Mouse (Mus musculus) heart, adult 2 months (tissue): ENCODE data around the gene Crlf1. TPM values are rescaled to one million over a fixed set of nuclear protein-coding genes. Genes with fewer than 3 reads are reported as not detected.

Experiments used
- DNase-seq, 2 experiments: peaks; one replicate each; pipeline ENCODE4 v3.0.0; 2021
- H3K27ac ChIP-seq: fragments of 200-600 bp; 2 replicates; pipeline ENCODE4 v1.8.1; 2022
- H3K27me3 ChIP-seq: fragments of 200-500 bp; 2 replicates; pipeline ENCODE4 v1.6.1; 2012; ENCODE audit warnings: mild to moderate bottlenecking, low read length, inconsistent platforms, mixed read lengths; ENCODE audit not compliant: control insufficient read depth, insufficient read depth
- H3K36me3 ChIP-seq: fragments of 200-500 bp; 2 replicates; pipeline ENCODE4 v1.6.1; 2012; ENCODE audit warnings: low read length, inconsistent platforms; ENCODE audit not compliant: control insufficient read depth, insufficient read depth
- H3K4me1 ChIP-seq: fragments of 200-500 bp; 2 replicates; pipeline ENCODE4 v1.6.1; 2011; ENCODE audit warnings: low read length; ENCODE audit not compliant: control insufficient read depth, insufficient read depth
- H3K4me3 ChIP-seq: fragments of 200-600 bp; 2 replicates; pipeline ENCODE4 v1.8.1; 2022
- H3K79me2 ChIP-seq: fragments of 200-500 bp; replicated peaks from 2 replicates; pipeline ENCODE4 v1.6.1; 2012; ENCODE audit warnings: mild to moderate bottlenecking, inconsistent platforms, low read length, moderate library complexity, mixed read lengths; ENCODE audit not compliant: control insufficient read depth, insufficient read depth
- H3K9ac ChIP-seq: fragments of 200-500 bp; 2 replicates; pipeline ENCODE4 v1.6.1; 2012; ENCODE audit warnings: low read depth, mild to moderate bottlenecking, control low read depth, inconsistent platforms, low read length, mixed read lengths
- CTCF ChIP-seq: fragments of 200-600 bp; IDR thresholded peaks from 2 replicates; pipeline ENCODE4 v1.8.1; 2022; ENCODE audit warnings: antibody characterized with exemption, mild to moderate bottlenecking, moderate library complexity
- EP300 ChIP-seq: fragments of 200-500 bp; IDR thresholded peaks from 2 replicates; pipeline ENCODE4 v1.6.1; 2011; ENCODE audit warnings: low read depth, low read length, control low read depth; ENCODE audit not compliant: insufficient read depth
- POLR2A ChIP-seq: fragments of 200-500 bp; IDR thresholded peaks from 2 replicates; pipeline ENCODE4 v1.6.1; 2011; ENCODE audit warnings: mild to moderate bottlenecking, low read depth, low read length, control low read depth; ENCODE audit not compliant: insufficient read depth
- WGBS: fragments of 180-500 bp; shearing (Covaris S2); methylation state at CpG from one replicate; pipeline ENCODE4 v1.1.7; 2018; 5-methylcytosine and 5-hydroxymethylcytosine counted together
- intact Hi-C: fragments of 180-260 bp; cut with DNase I; formaldehyde crosslinking; loops from one replicate; pipeline ENCODE4 v1.15.1; 2025
- polyA plus RNA-seq: library from polyadenylated mRNA; depleted of rRNA; stranded (reverse); fragments of >200 nt; gene quantifications from 2 replicates; pipeline ENCODE4 v1.2.3, GENCODE M21; 2012
- total RNA-seq, 2 experiments: library from RNA; stranded (reverse); gene quantifications; 2 replicates each; pipeline ENCODE4 v1.2.3; 2021

Crlf1 gene
- total and polyA plus RNA-seq, 3 experiments, result 0.68 to 2.3 (median 0.89) TPM

DNA sequence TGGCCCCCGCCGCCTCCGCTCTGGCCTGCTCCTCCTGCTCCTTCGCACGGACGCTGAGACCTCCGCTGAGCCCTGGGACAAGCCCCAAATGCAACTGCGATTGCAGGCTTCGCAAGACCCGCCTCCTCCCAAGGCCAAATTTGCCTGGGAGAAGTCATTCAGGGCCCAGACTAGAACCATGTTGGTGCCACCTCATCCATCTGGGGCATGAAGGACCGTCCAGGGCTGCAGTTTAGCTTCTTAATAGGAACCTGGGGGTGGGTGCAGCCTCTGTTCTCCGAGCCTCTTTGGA lies 2.8 kb downstream of the Crlf1 start:
- no peaks in the 10 kb centered on the region for H3K4me1 ChIP-seq
- 24% methylated on average over 12 of the region's 12 CpGs for WGBS
- no peak overlapping the region for H3K4me3 ChIP-seq
- no peaks in the 10 kb centered on the region for H3K36me3 ChIP-seq
- TF ChIP-seq CTCF, result no peak
- no peak for TF ChIP-seq EP300
- TF ChIP-seq POLR2A, result no peak
- no peak overlapping the region for H3K9ac ChIP-seq
- intact Hi-C loops, result no loop called here
- peaks cover 18% of the 10 kb centered on the region for H3K27me3 ChIP-seq
- DNase-seq, result no peak
- H3K27ac ChIP-seq, result no peak overlapping the region
- H3K79me2 ChIP-seq, result no peaks in the 10 kb centered on the region

DNA sequence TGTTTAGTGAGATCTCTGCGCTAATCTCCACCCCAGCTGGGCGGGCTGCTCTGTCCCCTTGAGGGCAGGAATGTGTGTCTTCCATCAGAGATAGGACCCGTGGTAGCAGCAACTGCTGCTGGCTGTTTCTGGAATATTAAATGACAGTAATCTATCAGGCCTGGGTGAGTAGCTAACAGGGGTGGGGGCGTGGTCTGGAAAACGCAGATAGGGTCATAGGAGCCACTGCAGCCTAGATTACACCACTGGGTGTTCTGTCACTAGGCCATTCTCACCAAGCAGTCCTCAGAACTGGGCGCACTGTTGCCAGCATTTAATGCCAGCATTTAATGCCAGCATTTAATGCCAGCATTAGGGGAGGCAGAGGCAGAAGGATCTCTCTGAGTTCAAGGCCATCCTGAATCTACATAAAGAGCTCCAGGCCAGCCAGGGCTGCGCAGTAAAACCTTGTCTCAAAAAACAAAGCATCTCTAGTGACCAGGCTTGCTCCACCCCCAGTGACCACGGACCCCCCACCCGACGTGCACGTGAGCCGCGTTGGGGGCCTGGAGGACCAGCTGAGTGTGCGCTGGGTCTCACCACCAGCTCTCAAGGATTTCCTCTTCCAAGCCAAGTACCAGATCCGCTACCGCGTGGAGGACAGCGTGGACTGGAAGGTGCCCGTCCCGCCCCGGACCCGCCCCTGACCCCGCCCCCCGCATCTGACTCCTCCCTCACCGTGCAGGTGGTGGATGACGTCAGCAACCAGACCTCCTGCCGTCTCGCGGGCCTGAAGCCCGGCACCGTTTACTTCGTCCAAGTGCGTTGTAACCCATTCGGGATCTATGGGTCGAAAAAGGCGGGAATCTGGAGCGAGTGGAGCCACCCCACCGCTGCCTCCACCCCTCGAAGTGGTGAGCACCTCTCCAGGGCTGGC lies 7.7 kb downstream of the Crlf1 start:
- no peak overlapping the region for H3K4me3 ChIP-seq
- H3K79me2 ChIP-seq, result no peaks in the 10 kb centered on the region
- TF ChIP-seq CTCF (no peak), EP300 (no peak), POLR2A (no peak)
- DNase-seq, result no peak
- H3K27ac ChIP-seq, result no peak overlapping the region
- peaks cover 1% of the 10 kb centered on the region; the same call in 1 of the 2 replicates for H3K27me3 ChIP-seq
- no peaks in the 10 kb centered on the region for H3K36me3 ChIP-seq
- 16% methylated on average over 39 of the region's 39 CpGs for WGBS
- intact Hi-C loops, result no loop called here
- H3K9ac ChIP-seq, result no peak overlapping the region
- H3K4me1 ChIP-seq, result peaks cover 4% of the 10 kb centered on the region

DNA sequence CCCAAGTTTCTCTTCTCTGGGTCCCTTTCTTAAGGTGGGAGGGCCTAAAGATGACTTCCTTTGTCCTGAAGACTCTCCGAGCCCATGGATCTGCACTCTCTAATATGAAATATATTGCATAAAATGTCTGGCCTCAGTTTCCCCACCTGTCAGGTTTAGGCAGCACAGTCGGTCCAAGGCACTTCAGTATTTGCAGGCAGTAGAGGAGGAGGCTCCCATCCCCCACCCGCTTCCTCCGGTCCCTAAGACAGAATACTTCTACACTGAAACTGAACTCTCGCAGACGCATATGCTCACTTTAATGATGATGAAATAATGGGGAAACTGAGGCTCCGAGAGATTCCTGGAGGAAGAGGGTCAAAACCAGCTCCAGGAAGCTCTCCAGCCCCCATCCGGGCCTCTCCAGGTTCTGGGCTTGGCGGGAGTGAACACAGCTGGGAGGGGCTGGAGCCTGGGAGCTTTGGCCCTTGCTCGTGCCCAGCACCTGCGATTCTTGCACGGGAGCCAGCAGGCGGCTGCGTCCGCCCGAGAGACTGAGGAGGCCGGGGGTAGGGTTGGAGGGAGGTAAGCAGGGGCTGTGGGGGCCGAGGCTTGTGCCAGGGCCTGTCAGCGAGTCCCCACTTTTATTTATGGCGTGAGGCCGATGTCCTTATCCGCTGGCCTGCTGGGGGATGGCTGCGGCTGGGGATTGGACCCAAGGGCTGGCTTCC lies 9.0 kb downstream of the Crlf1 start:
- H3K79me2 ChIP-seq, result no peaks in the 10 kb centered on the region
- intact Hi-C loops, result loop anchor here (2.0 kb wide), 2 partner anchors 25 to 63 kb away; partner anchors contain the start of genes Crtc1 and Klhl26
- peaks cover 8% of the 10 kb centered on the region for H3K4me1 ChIP-seq
- H3K27me3 ChIP-seq, result peaks cover 1% of the 10 kb centered on the region; the same call in 1 of the 2 replicates
- 15% methylated on average over 23 of the region's 23 CpGs for whole genome bisulfite sequencing
- TF ChIP-seq CTCF, result no peak
- TF ChIP-seq POLR2A, result no peak
- TF ChIP-seq EP300, result no peak
- no peak overlapping the region for H3K27ac ChIP-seq
- H3K4me3 ChIP-seq, result no peak overlapping the region
- peak; percentile 71 for DNase-seq
- H3K9ac ChIP-seq, result no peak overlapping the region
- no peaks in the 10 kb centered on the region for H3K36me3 ChIP-seq

DNA sequence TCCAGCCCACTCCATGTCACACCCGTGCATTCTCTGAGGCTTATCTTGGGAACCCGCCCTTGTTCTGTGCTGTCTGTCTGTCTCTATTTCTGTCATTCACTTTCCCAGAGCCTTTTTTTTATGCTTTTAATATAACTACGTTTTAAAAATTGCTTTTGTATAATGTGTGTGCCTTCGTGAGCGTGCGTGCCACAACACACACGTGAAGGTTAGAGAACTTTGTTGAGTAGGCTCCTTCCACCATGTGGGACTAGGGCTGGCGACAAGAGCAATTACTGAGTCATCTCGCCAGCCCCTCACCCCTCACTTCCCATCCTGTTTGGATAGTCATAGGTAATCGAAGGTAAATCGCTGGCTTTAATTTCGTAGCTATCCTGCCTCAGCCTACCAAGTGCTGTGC lies 9.6 kb downstream of the Crlf1 start:
- Histone ChIP-seq H3K79me2 (no peaks in the 10 kb centered on the region), H3K27ac (no peak overlapping the region), H3K27me3 (peaks cover 1% of the 10 kb centered on the region; the same call in 1 of the 2 replicates), H3K4me3 (no peak overlapping the region), H3K4me1 (peaks cover 8% of the 10 kb centered on the region), H3K36me3 (no peaks in the 10 kb centered on the region), H3K9ac (no peak overlapping the region)
- intact Hi-C loops, result loop anchor here (2.0 kb wide), 2 partner anchors 26 to 64 kb away; partner anchors contain the start of genes Crtc1 and Klhl26
- no peak for DNase-seq
- 40% methylated on average over 12 of the region's 12 CpGs for WGBS
- TF ChIP-seq EP300, result no peak
- TF ChIP-seq CTCF, result no peak
- no peak for TF ChIP-seq POLR2A

DNA sequence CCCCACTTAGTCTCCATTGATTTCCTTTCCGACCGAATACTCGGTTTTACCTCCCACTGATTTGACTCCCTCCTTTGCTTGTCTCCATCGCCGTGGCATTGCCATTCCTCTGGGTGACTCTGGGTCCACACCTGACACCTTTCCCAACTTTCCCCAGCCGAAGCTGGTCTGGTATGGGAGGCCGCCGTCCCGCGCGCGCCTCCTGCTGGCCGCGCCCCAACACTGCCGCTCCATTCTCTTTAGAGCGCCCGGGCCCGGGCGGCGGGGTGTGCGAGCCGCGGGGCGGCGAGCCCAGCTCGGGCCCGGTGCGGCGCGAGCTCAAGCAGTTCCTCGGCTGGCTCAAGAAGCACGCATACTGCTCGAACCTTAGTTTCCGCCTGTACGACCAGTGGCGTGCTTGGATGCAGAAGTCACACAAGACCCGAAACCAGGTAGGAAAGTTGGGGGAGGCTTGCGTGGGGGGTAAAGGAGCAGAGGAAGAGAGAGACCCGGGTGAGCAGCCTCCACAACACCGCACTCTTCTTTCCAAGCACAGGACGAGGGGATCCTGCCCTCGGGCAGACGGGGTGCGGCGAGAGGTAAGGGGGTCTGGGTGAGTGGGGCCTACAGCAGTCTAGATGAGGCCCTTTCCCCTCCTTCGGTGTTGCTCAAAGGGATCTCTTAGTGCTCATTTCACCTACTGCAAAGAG lies 10.2 kb downstream of the Crlf1 start:
- peak; percentile 75 to 80 for DNase-seq
- no peak overlapping the region for H3K9ac ChIP-seq
- H3K27me3 ChIP-seq, result peaks cover 1% of the 10 kb centered on the region; the same call in 1 of the 2 replicates
- 22% methylated on average over 46 of the region's 46 CpGs for WGBS
- intact Hi-C loops, result loop anchor here (1.0 to 2.0 kb wide), 3 partner anchors 26 to 120 kb away; partner anchors contain the start of genes Crtc1 and Klhl26
- no peak overlapping the region for H3K4me3 ChIP-seq
- no peak for TF ChIP-seq POLR2A
- TF ChIP-seq CTCF, result peak; percentile 89
- TF ChIP-seq EP300, result no peak
- peaks cover 8% of the 10 kb centered on the region for H3K4me1 ChIP-seq
- no peaks in the 10 kb centered on the region for H3K79me2 ChIP-seq
- H3K36me3 ChIP-seq, result no peaks in the 10 kb centered on the region
- H3K27ac ChIP-seq, result no peak overlapping the region
